Mouse (Mus musculus) testis, adult 2 months (tissue): ENCODE results near the gene Bcl2l1. TPM values are rescaled to one million over a fixed set of nuclear protein-coding genes. Genes with fewer than 3 reads are reported as not detected.
A peak's percentile ranks its signal among the peaks of the same experiment; 100 is the strongest.

Experiments
- H3K27ac ChIP-seq: fragments of 200-500 bp; 2 replicates; pipeline ENCODE4 v1.5.1; 2012; ENCODE audit warnings: low read depth, low read length; ENCODE audit not compliant: control insufficient read depth, insufficient read depth
- H3K27me3 ChIP-seq: fragments of 200-500 bp; 2 replicates; pipeline ENCODE4 v1.6.1; 2012; ENCODE audit warnings: mild to moderate bottlenecking, low read length, moderate library complexity; ENCODE audit not compliant: control insufficient read depth, insufficient read depth
- H3K36me3 ChIP-seq: fragments of 200-500 bp; 2 replicates; pipeline ENCODE4 v1.6.1; 2012; ENCODE audit warnings: mild to moderate bottlenecking, low read length; ENCODE audit not compliant: control insufficient read depth, insufficient read depth
- H3K4me1 ChIP-seq: fragments of 200-500 bp; 2 replicates; pipeline ENCODE4 v1.6.1; 2012; ENCODE audit warnings: low read length; ENCODE audit not compliant: control insufficient read depth, insufficient read depth
- H3K4me3 ChIP-seq: fragments of 200-500 bp; 2 replicates; pipeline ENCODE4 v1.5.1; 2012; ENCODE audit warnings: low read depth, mild to moderate bottlenecking, low read length, moderate library complexity, mixed read lengths; ENCODE audit not compliant: control insufficient read depth
- CTCF ChIP-seq: fragments of 200-500 bp; IDR thresholded peaks from 2 replicates; pipeline ENCODE4 v1.5.1; 2012; ENCODE audit warnings: low read depth, mild to moderate bottlenecking, inconsistent platforms, low read length, moderate library complexity; ENCODE audit not compliant: control insufficient read depth, insufficient read depth, insufficient replicate concordance
- POLR2A ChIP-seq: fragments of 200-500 bp; IDR thresholded peaks from 2 replicates; pipeline ENCODE4 v1.6.1; 2012; ENCODE audit warnings: low read depth, mild to moderate bottlenecking, inconsistent platforms, low read length, moderate library complexity; ENCODE audit not compliant: control insufficient read depth
- polyA plus RNA-seq: library from polyadenylated mRNA; depleted of rRNA; stranded (reverse); fragments of >200 nt; gene quantifications from 2 replicates; pipeline ENCODE4 v1.2.3, GENCODE M21; 2012

Bcl2l1 gene
- polyA plus RNA-seq, 1 experiment: 74.9 TPM

- H3K36me3 ChIP-seq: peaks cover 1% of the 10 kb centered on the region; the same call in 1 of the 2 replicates
- TF ChIP-seq CTCF: no peak
- TF ChIP-seq POLR2A: no peak
- H3K27me3 ChIP-seq: no peaks in the 10 kb centered on the region
- H3K27ac ChIP-seq: no peak overlapping the region
- peaks cover 6% of the 10 kb centered on the region for H3K4me1 ChIP-seq
- no peak overlapping the region for H3K4me3 ChIP-seq
Measured at GRCm38 (mm10) chr2:152787543-152787942, 44.0 kb downstream of the Bcl2l1 start.

- Histone ChIP-seq H3K4me1 (peaks cover 6% of the 10 kb centered on the region), H3K36me3 (no peaks in the 10 kb centered on the region; the same call in 1 of the 2 replicates)
Measured at GRCm38 (mm10) chr2:152787136-152787535, 44.4 kb downstream of the Bcl2l1 start.

GRCm38 (mm10) chr2:152785446-152786350 is 45.8 kb downstream of the Bcl2l1 start:
- TF ChIP-seq POLR2A: no peak; the same call in 1 of the 2 replicates
- no peak for TF ChIP-seq CTCF
- H3K4me1 ChIP-seq: peaks cover 18% of the 10 kb centered on the region
- H3K4me3 ChIP-seq: no peak overlapping the region
- H3K27ac ChIP-seq: peak overlapping the region; percentile 70
- peaks cover 1% of the 10 kb centered on the region; the same call in 1 of the 2 replicates for H3K36me3 ChIP-seq
- H3K27me3 ChIP-seq: no peaks in the 10 kb centered on the region

More at GRCm38 (mm10) chr2:152787136-152787535, 44.4 kb downstream of the Bcl2l1 start:
- no peak overlapping the region for H3K27ac ChIP-seq
- TF ChIP-seq CTCF (no peak), POLR2A (no peak)
- no peaks in the 10 kb centered on the region for H3K27me3 ChIP-seq
- no peak overlapping the region for H3K4me3 ChIP-seq

GRCm38 (mm10) chr2:152784640-152785039 is 46.9 kb downstream of the Bcl2l1 start:
- H3K4me1 ChIP-seq: peaks cover 21% of the 10 kb centered on the region
- peak overlapping the region; percentile 70 for H3K27ac ChIP-seq
- no peak overlapping the region for H3K4me3 ChIP-seq
- H3K27me3 ChIP-seq: no peaks in the 10 kb centered on the region
- TF ChIP-seq CTCF (no peak), POLR2A (no peak)
- peaks cover 4% of the 10 kb centered on the region; the same call in 1 of the 2 replicates for H3K36me3 ChIP-seq

GRCm38 (mm10) chr2:152783241-152783640 is 48.3 kb downstream of the Bcl2l1 start:
- TF ChIP-seq POLR2A: no peak
- TF ChIP-seq CTCF: no peak
- H3K36me3 ChIP-seq: peaks cover 4% of the 10 kb centered on the region; the same call in 1 of the 2 replicates
- H3K27ac ChIP-seq: no peak overlapping the region
- no peak overlapping the region for H3K4me3 ChIP-seq
- H3K4me1 ChIP-seq: peaks cover 19% of the 10 kb centered on the region
- H3K27me3 ChIP-seq: no peaks in the 10 kb centered on the region

GRCm38 (mm10) chr2:152782656-152783055 is 48.9 kb downstream of the Bcl2l1 start:
- Histone ChIP-seq H3K36me3 (peaks cover 4% of the 10 kb centered on the region; the same call in 1 of the 2 replicates), H3K27me3 (no peaks in the 10 kb centered on the region), H3K4me1 (peaks cover 19% of the 10 kb centered on the region), H3K27ac (no peak overlapping the region), H3K4me3 (no peak overlapping the region)
- TF ChIP-seq POLR2A (no peak), CTCF (no peak)

GRCm38 (mm10) chr2:152781031-152781711 is 50.4 kb downstream of the Bcl2l1 start:
- H3K4me1 ChIP-seq: peaks cover 19% of the 10 kb centered on the region
- H3K27ac ChIP-seq: peak overlapping the region; percentile 55
- peaks cover 4% of the 10 kb centered on the region; the same call in 1 of the 2 replicates for H3K36me3 ChIP-seq
- H3K27me3 ChIP-seq: no peaks in the 10 kb centered on the region
- peak overlapping the region; percentile 90 for H3K4me3 ChIP-seq
- no peak for TF ChIP-seq POLR2A
- TF ChIP-seq CTCF: no peak
